Mouse (Mus musculus) neural tube, embryonic 15.5 days (tissue): ENCODE measurements around the gene Tlcd2. TPM values are rescaled to one million over a fixed set of nuclear protein-coding genes. Genes with fewer than 3 reads are reported as not detected.

ENCODE experiments used
- ATAC-seq: fragments of 200-750 bp; cut with Nextera tagmentation; 2 replicates; pipeline ENCODE4 v1.8.0; 2017; ENCODE audit warnings: mild to moderate bottlenecking, moderate TSS enrichment, moderate library complexity; ENCODE audit not compliant: low FRiP score
- H3K27ac ChIP-seq: fragments of 300-500 bp; sonication (generic); replicated peaks from 2 replicates; pipeline ENCODE4 v1.5.1; 2015; ENCODE audit warnings: mild to moderate bottlenecking, inconsistent platforms
- H3K27me3 ChIP-seq: fragments of 300-500 bp; sonication (generic); replicated peaks from 2 replicates; pipeline ENCODE4 v1.6.1; 2015; ENCODE audit warnings: inconsistent platforms
- H3K36me3 ChIP-seq: fragments of 300-500 bp; sonication (generic); 2 replicates; pipeline ENCODE4 v1.6.1; 2015; ENCODE audit warnings: inconsistent platforms
- H3K4me1 ChIP-seq: fragments of 300-500 bp; sonication (generic); 2 replicates; pipeline ENCODE4 v1.6.1; 2015; ENCODE audit warnings: inconsistent platforms
- H3K4me2 ChIP-seq: fragments of 300-500 bp; sonication (generic); 2 replicates; pipeline ENCODE4 v1.6.1; 2015; ENCODE audit warnings: inconsistent platforms, mild to moderate bottlenecking, moderate library complexity
- H3K4me3 ChIP-seq: fragments of 300-500 bp; sonication (generic); replicated peaks from 2 replicates; pipeline ENCODE4 v1.5.1; 2015; ENCODE audit warnings: mild to moderate bottlenecking, inconsistent platforms
- H3K9ac ChIP-seq: fragments of 300-500 bp; sonication (generic); replicated peaks from 2 replicates; pipeline ENCODE4 v1.6.1; 2015; ENCODE audit warnings: mild to moderate bottlenecking, inconsistent platforms
- H3K9me3 ChIP-seq: fragments of 300-500 bp; sonication (generic); replicated peaks from 2 replicates; pipeline ENCODE4 v1.6.1; 2016; ENCODE audit warnings: inconsistent platforms
- WGBS: fragments of 180-500 bp; shearing (Covaris S2); methylation state at CpG from one replicate; pipeline ENCODE4 v1.1.7; 2015; ENCODE audit warnings: mixed read lengths; 5-methylcytosine and 5-hydroxymethylcytosine counted together
- polyA plus RNA-seq: library from polyadenylated mRNA; unstranded; fragments of >200 nt; fragmentation: Nextera tagmentation; extraction: Ambion mirVana; gene quantifications from 2 replicates; pipeline ENCODE4 v1.2.1, GENCODE M21; 2015

Gene Tlcd2
- polyA plus RNA-seq, 1 experiment from 2014 or later, result 2.4 TPM

GRCm38 (mm10) chr11:75459141-75459711, 2.3 kb upstream of the Tlcd2 start:
- WGBS, result 84% methylated on average over 5 of the region's 5 CpGs
- H3K27ac ChIP-seq, result peak overlapping the region; percentile 89; the same call in 1 of the 2 replicates
- no peaks in the 10 kb centered on the region for H3K36me3 ChIP-seq
- no peaks in the 10 kb centered on the region for H3K9me3 ChIP-seq
- H3K27me3 ChIP-seq, result no peaks in the 10 kb centered on the region
- no peak for ATAC-seq
- H3K4me2 ChIP-seq, result no peak overlapping the region; the same call in 1 of the 2 replicates
- no peak overlapping the region for H3K9ac ChIP-seq
- peaks cover 43% of the 10 kb centered on the region for H3K4me1 ChIP-seq
- no peak overlapping the region for H3K4me3 ChIP-seq

GRCm38 (mm10) chr11:75459751-75460102, 1.8 kb upstream of the Tlcd2 start:
- WGBS, result 37% methylated on average over 5 of the region's 5 CpGs
- H3K4me3 ChIP-seq, result 0 out of 2 replicates have a peak overlapping the region, but pooled peaks have one; percentile 86

GRCm38 (mm10) chr11:75460103-75460843, 1.2 kb upstream of the Tlcd2 start:
- Histone ChIP-seq H3K27me3 (no peaks in the 10 kb centered on the region), H3K27ac (peak overlapping the region; percentile 89), H3K4me3 (peak overlapping the region; percentile 86), H3K36me3 (peaks cover 10% of the 10 kb centered on the region), H3K4me1 (peaks cover 36% of the 10 kb centered on the region), H3K4me2 (peak overlapping the region; percentile 99), H3K9me3 (no peaks in the 10 kb centered on the region), H3K9ac (peak overlapping the region; percentile 43)
- peak; percentile 33; the same call in 1 of the 2 replicates for ATAC-seq
- WGBS, result 2% methylated on average over 19 of the region's 19 CpGs

More at GRCm38 (mm10) chr11:75459751-75460102, 1.8 kb upstream of the Tlcd2 start:
- Histone ChIP-seq H3K27me3 (no peaks in the 10 kb centered on the region), H3K36me3 (peaks cover 4% of the 10 kb centered on the region), H3K9me3 (no peaks in the 10 kb centered on the region), H3K27ac (peak overlapping the region; percentile 89), H3K4me2 (peak overlapping the region; percentile 99), H3K4me1 (peaks cover 42% of the 10 kb centered on the region), H3K9ac (no peak overlapping the region)
- no peak for ATAC-seq

- Histone ChIP-seq H3K4me1 (peaks cover 34% of the 10 kb centered on the region), H3K9ac (peak overlapping the region; percentile 74), H3K9me3 (no peaks in the 10 kb centered on the region), H3K27ac (peak overlapping the region; percentile 80), H3K4me2 (peak overlapping the region; percentile 99), H3K27me3 (no peaks in the 10 kb centered on the region), H3K36me3 (peaks cover 17% of the 10 kb centered on the region), H3K4me3 (peak overlapping the region; percentile 86)
- peak; percentile 48 for ATAC-seq
- under 1% methylated on average over 30 of the region's 30 CpGs for WGBS
Observed at GRCm38 (mm10) chr11:75461743-75462252, 283 bp downstream of the Tlcd2 start.

- no peaks in the 10 kb centered on the region for H3K27me3 ChIP-seq
- H3K9me3 ChIP-seq, result no peaks in the 10 kb centered on the region
- 6% methylated on average over 16 of the region's 16 CpGs for WGBS
- peak overlapping the region; percentile 99 for H3K4me2 ChIP-seq
- H3K4me1 ChIP-seq, result peaks cover 34% of the 10 kb centered on the region
- no peak for ATAC-seq
- H3K4me3 ChIP-seq, result peak overlapping the region; percentile 86
- peaks cover 17% of the 10 kb centered on the region for H3K36me3 ChIP-seq
- H3K27ac ChIP-seq, result peak overlapping the region; percentile 80
- H3K9ac ChIP-seq, result peak overlapping the region; percentile 74
Observed at GRCm38 (mm10) chr11:75462253-75462783, 803 bp downstream of the Tlcd2 start.

- peak overlapping the region; percentile 80; the same call in 1 of the 2 replicates for H3K27ac ChIP-seq
- H3K27me3 ChIP-seq, result no peaks in the 10 kb centered on the region
- no peaks in the 10 kb centered on the region for H3K9me3 ChIP-seq
- H3K36me3 ChIP-seq, result peaks cover 17% of the 10 kb centered on the region
- peak overlapping the region; percentile 99 for H3K4me2 ChIP-seq
- WGBS, result 4% methylated on average over 9 of the region's 9 CpGs
- no peak overlapping the region for H3K9ac ChIP-seq
- H3K4me1 ChIP-seq, result peaks cover 39% of the 10 kb centered on the region
- peak overlapping the region; percentile 86 for H3K4me3 ChIP-seq
- ATAC-seq, result no peak
Observed at GRCm38 (mm10) chr11:75462865-75463336, 1.4 kb downstream of the Tlcd2 start.

- WGBS, result 74% methylated on average over 4 of the region's 4 CpGs
- no peak overlapping the region for H3K9ac ChIP-seq
- peak overlapping the region; percentile 99; the same call in 1 of the 2 replicates for H3K4me2 ChIP-seq
- ATAC-seq, result no peak
- H3K36me3 ChIP-seq, result peaks cover 17% of the 10 kb centered on the region
- H3K27me3 ChIP-seq, result no peaks in the 10 kb centered on the region
- no peaks in the 10 kb centered on the region for H3K9me3 ChIP-seq
- peaks cover 42% of the 10 kb centered on the region for H3K4me1 ChIP-seq
- H3K4me3 ChIP-seq, result no peak overlapping the region
- H3K27ac ChIP-seq, result no peak overlapping the region
Observed at GRCm38 (mm10) chr11:75463624-75464023, 2.1 kb downstream of the Tlcd2 start.

GRCm38 (mm10) chr11:75464417-75464816, 2.9 kb downstream of the Tlcd2 start:
- WGBS, result 91% methylated on average over 6 of the region's 6 CpGs
- no peak overlapping the region for H3K4me2 ChIP-seq

GRCm38 (mm10) chr11:75465051-75465450, 3.5 kb downstream of the Tlcd2 start:
- no peak for ATAC-seq
- H3K27ac ChIP-seq, result no peak overlapping the region
- WGBS, result 88% methylated on average over 6 of the region's 6 CpGs
- peaks cover 35% of the 10 kb centered on the region for H3K4me1 ChIP-seq
- peaks cover 17% of the 10 kb centered on the region for H3K36me3 ChIP-seq
- H3K9ac ChIP-seq, result no peak overlapping the region
- no peaks in the 10 kb centered on the region for H3K27me3 ChIP-seq
- no peaks in the 10 kb centered on the region for H3K9me3 ChIP-seq
- no peak overlapping the region for H3K4me3 ChIP-seq
- H3K4me2 ChIP-seq, result no peak overlapping the region

More at GRCm38 (mm10) chr11:75464417-75464816, 2.9 kb downstream of the Tlcd2 start:
- Histone ChIP-seq H3K4me3 (no peak overlapping the region), H3K9me3 (no peaks in the 10 kb centered on the region), H3K36me3 (peaks cover 17% of the 10 kb centered on the region), H3K4me1 (peaks cover 42% of the 10 kb centered on the region), H3K9ac (no peak overlapping the region), H3K27me3 (no peaks in the 10 kb centered on the region), H3K27ac (no peak overlapping the region)
- ATAC-seq, result no peak

GRCm38 (mm10) chr11:75466731-75467505, 5.4 kb downstream of the Tlcd2 start:
- no peak for ATAC-seq
- Histone ChIP-seq H3K4me3 (no peak overlapping the region), H3K27ac (no peak overlapping the region), H3K27me3 (no peaks in the 10 kb centered on the region), H3K36me3 (peaks cover 17% of the 10 kb centered on the region), H3K4me2 (no peak overlapping the region), H3K4me1 (peaks cover 27% of the 10 kb centered on the region), H3K9ac (no peak overlapping the region), H3K9me3 (no peaks in the 10 kb centered on the region)
- 96% methylated on average over 4 of the region's 4 CpGs for WGBS
